ENCODE assay signal across 9 mouse cellular contexts in the genomic region with DNA sequence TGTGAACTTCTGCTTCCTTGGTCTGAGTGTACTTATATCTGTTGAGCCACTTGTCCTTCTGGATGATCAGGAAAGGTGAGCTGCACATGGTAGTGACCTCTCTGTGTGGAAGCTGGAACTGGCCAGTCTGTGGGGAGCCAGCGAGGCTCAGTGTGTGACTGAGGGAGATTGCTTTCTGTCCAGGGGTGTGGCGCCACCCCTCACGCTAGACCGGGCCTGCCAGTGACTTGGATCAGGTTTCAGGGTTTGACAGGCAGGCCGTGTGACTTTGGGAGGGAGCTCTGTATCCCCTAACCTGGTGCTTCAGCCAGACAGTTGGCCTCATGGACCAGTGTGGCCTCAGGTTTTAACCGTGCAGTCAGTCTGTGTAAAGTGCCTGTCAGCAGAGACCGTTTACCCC. TPM values are rescaled to one million over a fixed set of nuclear protein-coding genes. Genes with fewer than 3 reads are reported as not detected.
DNase-seq lines count a peak whose midpoint lies in the region; ATAC-seq and TF ChIP-seq lines count a peak whose summit lies in the region.
"Had no signal": no experiment of that assay in that cellular context is flagged by ENCODE, and none has a peak within 500 bp of the region (broad histone marks: within the 10 kb centered on the region; RNA-seq: fewer than 3 reads in every experiment).

No protein-coding gene starts in this region.

- H3K4me3 ChIP-seq in liver, embryonic 13.5 days (replicated peaks), result no peak overlapping the region
- H3K4me3 ChIP-seq in liver, embryonic 12.5 days, result no peak overlapping the region
- no peak overlapping the region for H3K4me3 ChIP-seq in forebrain, embryonic 13.5 days
- no peak overlapping the region for H3K4me3 ChIP-seq in hindbrain, embryonic 16.5 days (ENCODE audit: low read length)
- H3K4me3 ChIP-seq in left cerebral cortex, adult 2 months, result no peak overlapping the region

- H3K4me2 ChIP-seq in liver, embryonic 13.5 days, result no peak overlapping the region
- H3K4me2 ChIP-seq in liver, embryonic 12.5 days, result no peak overlapping the region
- H3K4me2 ChIP-seq in forebrain, embryonic 13.5 days, result no peak overlapping the region
- no peak overlapping the region for H3K4me2 ChIP-seq in hindbrain, embryonic 16.5 days (ENCODE audit: low read length)

- H3K27ac ChIP-seq in liver, embryonic 13.5 days, result no peak overlapping the region
- no peak overlapping the region for H3K27ac ChIP-seq in liver, embryonic 12.5 days
- peak overlapping the region; percentile 38; the same call in 1 of the 2 replicates for H3K27ac ChIP-seq in forebrain, embryonic 13.5 days
- no peak overlapping the region for H3K27ac ChIP-seq in hindbrain, embryonic 16.5 days (ENCODE audit: low read depth, low read length)
- H3K27ac ChIP-seq in left cerebral cortex, adult 2 months, result no peak overlapping the region

- no peaks in the 10 kb centered on the region for H3K27me3 ChIP-seq in liver, embryonic 13.5 days
- H3K27me3 ChIP-seq in liver, embryonic 12.5 days (replicated peaks), result no peaks in the 10 kb centered on the region
- no peaks in the 10 kb centered on the region for H3K27me3 ChIP-seq in forebrain, embryonic 13.5 days
- no peaks in the 10 kb centered on the region for H3K27me3 ChIP-seq in hindbrain, embryonic 16.5 days (replicated peaks; ENCODE audit: control insufficient read depth, insufficient read depth, low read length)

- peaks cover 29% of the 10 kb centered on the region for H3K4me1 ChIP-seq in liver, embryonic 13.5 days (replicated peaks)
- H3K4me1 ChIP-seq in liver, embryonic 12.5 days, result peaks cover 29% of the 10 kb centered on the region
- peaks cover 32% of the 10 kb centered on the region for H3K4me1 ChIP-seq in forebrain, embryonic 13.5 days
- H3K4me1 ChIP-seq in hindbrain, embryonic 16.5 days (ENCODE audit: control insufficient read depth, insufficient read depth, low read depth, low read length), result peaks cover 12% of the 10 kb centered on the region; the same call in 1 of the 2 replicates

- DNase-seq in liver, embryonic 13.5 days, result no peak
- DNase-seq in retina, postnatal 1 day, result peak; percentile 42
- no peak for DNase-seq in layer of hippocampus, postnatal 36 days
- DNase-seq in spleen, adult 12 weeks (ENCODE audit: low spot score), result no peak
- no peak for DNase-seq in left cerebral cortex, adult 2 months (ENCODE audit: extremely low spot score in 1 of 2, low spot score in 2 of 2)

- no peaks in the 10 kb centered on the region for H3K9me3 ChIP-seq in liver, embryonic 13.5 days (replicated peaks)
- no peaks in the 10 kb centered on the region for H3K9me3 ChIP-seq in liver, embryonic 12.5 days (replicated peaks)
- no peaks in the 10 kb centered on the region for H3K9me3 ChIP-seq in forebrain, embryonic 13.5 days (replicated peaks)
- no peaks in the 10 kb centered on the region for H3K9me3 ChIP-seq in hindbrain, embryonic 16.5 days (ENCODE audit: control insufficient read depth, low read length)
- H3K9me3 ChIP-seq: G1E had no signal

- 0 out of 2 replicates have a peak, but pooled peaks have one; percentile 34 for ATAC-seq in liver, embryonic 13.5 days (ENCODE audit: low read depth)
- ATAC-seq in liver, embryonic 12.5 days, result no peak
- peak; percentile 27; the same call in 1 of the 2 replicates for ATAC-seq in forebrain, embryonic 13.5 days
- ATAC-seq in hindbrain, embryonic 16.5 days, result peak; percentile 32; the same call in 1 of the 2 replicates

- WGBS in liver, embryonic 13.5 days (ENCODE audit: insufficient replicate concordance), result 50% methylated on average over 7 of the region's 7 CpGs
- WGBS in liver, embryonic 12.5 days (ENCODE audit: insufficient replicate concordance), result 47% methylated on average over 7 of the region's 7 CpGs
- WGBS in forebrain, embryonic 13.5 days, result 10% methylated on average over 7 of the region's 7 CpGs
- WGBS in hindbrain, embryonic 16.5 days, result 14% methylated on average over 7 of the region's 7 CpGs

- intact Hi-C loops in left cerebral cortex, adult 2 months (cut with DNase I), result no loop called here

- no peak overlapping the region for H3K9ac ChIP-seq in liver, embryonic 13.5 days
- no peak overlapping the region for H3K9ac ChIP-seq in liver, embryonic 12.5 days
- H3K9ac ChIP-seq in forebrain, embryonic 13.5 days, result peak overlapping the region; percentile 5; the same call in 1 of the 2 replicates
- H3K9ac ChIP-seq in hindbrain, embryonic 16.5 days (ENCODE audit: low read depth, low read length), result no peak overlapping the region; the same call in 1 of the 2 replicates

- TF ChIP-seq CTCF in left cerebral cortex, adult 2 months (IDR thresholded peaks at IDR 0.05), result no peak

- H3K36me3 ChIP-seq in liver, embryonic 13.5 days, result peaks cover 23% of the 10 kb centered on the region
- H3K36me3 ChIP-seq in liver, embryonic 12.5 days, result peaks cover 32% of the 10 kb centered on the region
- peaks cover 56% of the 10 kb centered on the region for H3K36me3 ChIP-seq in forebrain, embryonic 13.5 days (ENCODE audit: poor library complexity, severe bottlenecking)
- peaks cover under 1% of the 10 kb centered on the region; the same call in 1 of the 2 replicates for H3K36me3 ChIP-seq in hindbrain, embryonic 16.5 days (ENCODE audit: control insufficient read depth, insufficient read depth, low read length)

RNA-seq across cellular contexts. Expression of a gene that starts 13.8 kb away (rescaled TPM):
- 9.5 and 11.4 TPM in 2 replicates for polyA plus RNA-seq in liver, embryonic 13.5 days (2015; fragmentation: Nextera tagmentation; extraction: Ambion mirVana)
- 15.6 and 16.8 TPM in 2 replicates for polyA plus RNA-seq in liver, embryonic 12.5 days (2016; fragmentation: Nextera tagmentation; extraction: Ambion mirVana)
- polyA plus RNA-seq in forebrain, embryonic 13.5 days (2015; fragmentation: Nextera tagmentation; extraction: Ambion mirVana), result 60.9 and 63.7 TPM in 2 replicates
- 39.5 and 39.6 TPM in 2 replicates for polyA plus RNA-seq in hindbrain, embryonic 16.5 days (2015; fragmentation: Nextera tagmentation; extraction: Ambion mirVana)
- total RNA-seq in layer of hippocampus, postnatal 36 days (2021), result 10 to 100 TPM; 34.1 to 34.9 TPM
- 10 to 100 TPM; 45.3 to 46.4 TPM for total RNA-seq in left cerebral cortex, adult 2 months (2021)

RNA-seq across cellular contexts. Expression of a gene that starts 22.3 kb away (rescaled TPM):
- polyA plus RNA-seq in liver, embryonic 13.5 days (2015; fragmentation: Nextera tagmentation; extraction: Ambion mirVana), result not detected in 2 replicates
- not detected in 2 replicates for polyA plus RNA-seq in liver, embryonic 12.5 days (2016; fragmentation: Nextera tagmentation; extraction: Ambion mirVana)
- polyA plus RNA-seq in forebrain, embryonic 13.5 days (2015; fragmentation: Nextera tagmentation; extraction: Ambion mirVana), result not detected in 2 replicates
- polyA plus RNA-seq in hindbrain, embryonic 16.5 days (2015; fragmentation: Nextera tagmentation; extraction: Ambion mirVana), result 0.35 and 0.41 TPM in 2 replicates
- 1 to 10 TPM; 4.7 to 5.1 TPM for total RNA-seq in layer of hippocampus, postnatal 36 days (2021)
- total RNA-seq in left cerebral cortex, adult 2 months (2021), result 1 to 10 TPM; 3.8 to 4.2 TPM
- total RNA-seq: G1E had no signal
- polyA plus RNA-seq: G1E had no signal

RNA-seq across cellular contexts. Expression of a gene that starts 37.7 kb away (rescaled TPM):
- 0.03 and 0.23 TPM in 2 replicates for polyA plus RNA-seq in liver, embryonic 13.5 days (2015; fragmentation: Nextera tagmentation; extraction: Ambion mirVana)
- 0.04 and 0.08 TPM in 2 replicates for polyA plus RNA-seq in liver, embryonic 12.5 days (2016; fragmentation: Nextera tagmentation; extraction: Ambion mirVana)
- not detected in 2 replicates for polyA plus RNA-seq in forebrain, embryonic 13.5 days (2015; fragmentation: Nextera tagmentation; extraction: Ambion mirVana)
- polyA plus RNA-seq in hindbrain, embryonic 16.5 days (2015; fragmentation: Nextera tagmentation; extraction: Ambion mirVana), result 0.09 and 0.66 TPM in 2 replicates
- total RNA-seq in layer of hippocampus, postnatal 36 days (2021), result not detected
- under 1 TPM; 0.40 to 0.57 TPM for total RNA-seq in left cerebral cortex, adult 2 months (2021)
- total RNA-seq: G1E had no signal
- polyA plus RNA-seq: G1E had no signal

RNA-seq across cellular contexts. Expression of a gene that starts 42.4 kb away (rescaled TPM):
- polyA plus RNA-seq in liver, embryonic 13.5 days (2015; fragmentation: Nextera tagmentation; extraction: Ambion mirVana), result not detected in 2 replicates
- not detected in 2 replicates for polyA plus RNA-seq in liver, embryonic 12.5 days (2016; fragmentation: Nextera tagmentation; extraction: Ambion mirVana)
- polyA plus RNA-seq in forebrain, embryonic 13.5 days (2015; fragmentation: Nextera tagmentation; extraction: Ambion mirVana), result not detected in 2 replicates
- polyA plus RNA-seq in hindbrain, embryonic 16.5 days (2015; fragmentation: Nextera tagmentation; extraction: Ambion mirVana), result not detected in 2 replicates
- total RNA-seq in layer of hippocampus, postnatal 36 days (2021), result not detected
- total RNA-seq in left cerebral cortex, adult 2 months (2021), result not detected
- polyA plus RNA-seq: G1E had no signal

RNA-seq across cellular contexts. Expression of a gene that starts 59.7 kb away (rescaled TPM):
- polyA plus RNA-seq in liver, embryonic 13.5 days (2015; fragmentation: Nextera tagmentation; extraction: Ambion mirVana), result not detected in 2 replicates
- polyA plus RNA-seq in liver, embryonic 12.5 days (2016; fragmentation: Nextera tagmentation; extraction: Ambion mirVana), result not detected in 2 replicates
- 0.10 TPM in 1 of 2 replicates, not detected in the other for polyA plus RNA-seq in forebrain, embryonic 13.5 days (2015; fragmentation: Nextera tagmentation; extraction: Ambion mirVana)
- 0.57 and 0.78 TPM in 2 replicates for polyA plus RNA-seq in hindbrain, embryonic 16.5 days (2015; fragmentation: Nextera tagmentation; extraction: Ambion mirVana)
- not detected for total RNA-seq in layer of hippocampus, postnatal 36 days (2021)
- under 1 TPM in 1 of 2 experiments, not detected in 1; 0.36 TPM for total RNA-seq in left cerebral cortex, adult 2 months (2021)
- total RNA-seq: G1E had no signal
- polyA plus RNA-seq: G1E had no signal
